Mouse (Mus musculus): ENCODE data around the gene Acot4. TPM values are rescaled to one million over a fixed set of nuclear protein-coding genes. Genes with fewer than 3 reads are reported as not detected.
"Not testable (repeated sequence)": the region's sequence is repeated elsewhere in the genome, so short reads cannot be mapped to it uniquely, and the experiment has no call there.

Gene Acot4
- polyA plus RNA-seq, 1 experiment from 2014 or later, result 0.38 TPM

DNA sequence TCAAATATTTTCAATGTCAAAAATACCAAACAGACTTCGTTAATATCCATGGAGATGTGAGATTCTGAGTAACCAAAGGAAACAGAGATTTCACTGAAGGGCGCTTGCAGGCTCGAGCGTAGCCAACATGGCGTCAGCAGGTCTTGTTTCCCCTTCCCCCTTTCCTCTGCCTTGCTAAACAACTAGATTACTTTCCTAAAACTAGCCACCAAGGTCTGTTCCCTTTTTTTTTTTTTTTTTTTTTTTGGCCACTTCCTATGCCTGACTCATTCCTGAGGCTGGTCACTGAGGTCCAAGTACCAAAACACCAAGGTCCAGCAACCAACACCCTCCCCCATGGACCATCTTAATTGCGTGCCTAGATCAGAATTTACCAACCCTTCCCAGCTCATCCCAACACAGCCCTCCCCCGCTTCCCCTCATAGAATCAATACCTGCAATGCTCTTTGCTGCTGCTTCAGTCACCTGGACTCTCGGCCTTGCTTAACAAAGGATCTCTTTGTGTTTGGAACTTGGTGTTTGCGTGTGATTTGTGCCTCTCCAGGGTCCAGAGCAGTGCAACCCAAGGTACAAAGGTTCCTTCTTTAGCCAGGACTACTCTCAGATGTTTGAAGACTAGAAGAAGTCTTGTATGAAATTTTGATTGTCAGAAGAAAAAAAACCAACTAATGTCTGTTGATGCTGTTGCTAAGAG is 15.0 kb upstream of the Acot4 start:
- Histone ChIP-seq H3K4me2 (ENCODE audit: low read depth, low read length) (no peak overlapping the region), H3K4me3 (ENCODE audit: low read depth, low read length) (no peak overlapping the region), H3K27me3 (replicated peaks; ENCODE audit: control insufficient read depth, insufficient read depth, low read length) (no peaks in the 10 kb centered on the region), H3K27ac (replicated peaks; ENCODE audit: low read depth, low read length) (no peak overlapping the region), H3K9me3 (ENCODE audit: control insufficient read depth, low read length) (no peaks in the 10 kb centered on the region), H3K4me1 (ENCODE audit: control insufficient read depth, insufficient read depth, low read length) (no peaks in the 10 kb centered on the region), H3K36me3 (ENCODE audit: control insufficient read depth, insufficient read depth, low read length) (no peaks in the 10 kb centered on the region), H3K9ac (ENCODE audit: low read depth, low read length) (no peak overlapping the region)
- WGBS, result 73% methylated on average over 9 of the region's 9 CpGs
- no peak for ATAC-seq (ENCODE audit: low read depth)
- no peak for DNase-seq (ENCODE audit: low spot score)

DNA sequence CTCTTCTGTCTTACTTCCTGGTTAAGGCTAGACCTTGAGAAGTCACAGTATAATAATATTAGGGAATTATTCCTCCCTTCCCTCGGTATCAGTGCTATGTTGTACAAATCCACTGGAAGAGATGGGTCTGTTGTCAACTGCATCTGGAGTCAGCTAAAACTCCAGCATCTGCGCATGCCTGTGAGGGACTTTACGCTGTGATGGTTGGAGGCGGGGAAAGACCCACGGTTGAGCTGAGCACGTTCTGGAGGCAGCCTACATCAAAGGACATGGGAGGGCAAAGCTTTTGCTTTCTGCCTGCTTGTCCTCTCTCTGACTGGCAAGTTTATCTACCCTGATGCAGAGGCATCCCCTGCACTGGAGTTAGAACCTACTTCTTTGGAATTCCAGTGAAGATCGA is 12.3 kb upstream of the Acot4 start:
- whole genome bisulfite sequencing, result 86% methylated on average over 7 of the region's 7 CpGs
- H3K27me3 ChIP-seq (replicated peaks; ENCODE audit: control insufficient read depth, insufficient read depth, low read length), result no peaks in the 10 kb centered on the region

GRCm38 (mm10) chr12:84028328-84028727 is 9.9 kb upstream of the Acot4 start:
- not testable (repeated sequence) for H3K4me3 ChIP-seq (ENCODE audit: low read depth, low read length); H3K9me3 ChIP-seq (ENCODE audit: control insufficient read depth, low read length); H3K36me3 ChIP-seq (ENCODE audit: control insufficient read depth, insufficient read depth, low read length); DNase-seq (ENCODE audit: low spot score); H3K27ac ChIP-seq (replicated peaks; ENCODE audit: low read depth, low read length); H3K4me2 ChIP-seq (ENCODE audit: low read depth, low read length); ATAC-seq (ENCODE audit: low read depth); H3K4me1 ChIP-seq (ENCODE audit: control insufficient read depth, insufficient read depth, low read length); H3K27me3 ChIP-seq (replicated peaks; ENCODE audit: control insufficient read depth, insufficient read depth, low read length); H3K9ac ChIP-seq (ENCODE audit: low read depth, low read length)
- 49% methylated on average over 3 of the region's 3 CpGs for WGBS

More for the DNA sequence above, 12.3 kb upstream of the Acot4 start:
- no peak overlapping the region for H3K27ac ChIP-seq (replicated peaks; ENCODE audit: low read depth, low read length)
- H3K4me2 ChIP-seq (ENCODE audit: low read depth, low read length), result no peak overlapping the region
- no peaks in the 10 kb centered on the region for H3K9me3 ChIP-seq (ENCODE audit: control insufficient read depth, low read length)
- no peak overlapping the region for H3K9ac ChIP-seq (ENCODE audit: low read depth, low read length)
- H3K36me3 ChIP-seq (ENCODE audit: control insufficient read depth, insufficient read depth, low read length), result no peaks in the 10 kb centered on the region
- ATAC-seq (ENCODE audit: low read depth) (no peak), DNase-seq (ENCODE audit: low spot score) (no peak)
- no peaks in the 10 kb centered on the region for H3K4me1 ChIP-seq (ENCODE audit: control insufficient read depth, insufficient read depth, low read length)
- no peak overlapping the region for H3K4me3 ChIP-seq (ENCODE audit: low read depth, low read length)

DNA sequence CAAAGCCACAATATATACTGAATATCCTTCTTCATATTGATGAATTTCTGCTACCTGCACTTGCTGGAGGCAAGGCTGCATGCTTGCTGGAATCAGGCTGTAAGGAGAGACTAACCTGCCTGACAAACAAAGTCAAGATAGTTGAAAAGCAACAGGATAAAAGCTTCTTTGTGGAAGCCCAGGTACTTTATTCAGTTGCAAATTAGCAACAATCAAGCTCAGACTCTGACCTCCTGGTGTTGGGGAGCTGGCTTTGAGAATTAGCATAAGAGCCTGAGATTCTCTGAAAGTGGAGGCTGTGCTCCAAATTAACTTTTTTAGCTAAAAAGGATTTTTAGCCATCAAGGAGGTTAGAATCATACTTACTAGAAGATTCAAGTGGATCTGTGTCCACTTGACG is 9.1 kb upstream of the Acot4 start:
- H3K27ac ChIP-seq (replicated peaks; ENCODE audit: low read depth, low read length); H3K9ac ChIP-seq (ENCODE audit: low read depth, low read length); H3K4me2 ChIP-seq (ENCODE audit: low read depth, low read length); H3K9me3 ChIP-seq (ENCODE audit: control insufficient read depth, low read length); H3K27me3 ChIP-seq (replicated peaks; ENCODE audit: control insufficient read depth, insufficient read depth, low read length); DNase-seq (ENCODE audit: low spot score); H3K36me3 ChIP-seq (ENCODE audit: control insufficient read depth, insufficient read depth, low read length); H3K4me1 ChIP-seq (ENCODE audit: control insufficient read depth, insufficient read depth, low read length); H3K4me3 ChIP-seq (ENCODE audit: low read depth, low read length); ATAC-seq (ENCODE audit: low read depth): not testable (repeated sequence)
- WGBS, result 87% methylated on average over 1 of the region's 1 CpGs

- Histone ChIP-seq H3K27ac (replicated peaks; ENCODE audit: low read depth, low read length) (no peak overlapping the region), H3K4me3 (ENCODE audit: low read depth, low read length) (no peak overlapping the region), H3K36me3 (ENCODE audit: control insufficient read depth, insufficient read depth, low read length) (no peaks in the 10 kb centered on the region), H3K9ac (ENCODE audit: low read depth, low read length) (no peak overlapping the region), H3K4me2 (ENCODE audit: low read depth, low read length) (no peak overlapping the region), H3K27me3 (replicated peaks; ENCODE audit: control insufficient read depth, insufficient read depth, low read length) (no peaks in the 10 kb centered on the region), H3K9me3 (ENCODE audit: control insufficient read depth, low read length) (no peaks in the 10 kb centered on the region), H3K4me1 (ENCODE audit: control insufficient read depth, insufficient read depth, low read length) (no peaks in the 10 kb centered on the region)
- DNase-seq (ENCODE audit: low spot score) (peak; percentile 80), ATAC-seq (ENCODE audit: low read depth) (peak; percentile 65; the same call in 1 of the 2 replicates)
- 62% methylated on average over 4 of the region's 4 CpGs for WGBS
Observed at GRCm38 (mm10) chr12:84030659-84031332, 7.4 kb upstream of the Acot4 start.

GRCm38 (mm10) chr12:84032854-84033253 is 5.3 kb upstream of the Acot4 start:
- no peaks in the 10 kb centered on the region for H3K9me3 ChIP-seq (ENCODE audit: control insufficient read depth, low read length)
- H3K36me3 ChIP-seq (ENCODE audit: control insufficient read depth, insufficient read depth, low read length), result no peaks in the 10 kb centered on the region
- WGBS, result 88% methylated on average over 4 of the region's 4 CpGs
- no peak overlapping the region for H3K9ac ChIP-seq (ENCODE audit: low read depth, low read length)
- H3K27me3 ChIP-seq (replicated peaks; ENCODE audit: control insufficient read depth, insufficient read depth, low read length), result no peaks in the 10 kb centered on the region
- no peak overlapping the region for H3K27ac ChIP-seq (replicated peaks; ENCODE audit: low read depth, low read length)
- DNase-seq (ENCODE audit: low spot score) (no peak), ATAC-seq (ENCODE audit: low read depth) (no peak)
- no peak overlapping the region for H3K4me3 ChIP-seq (ENCODE audit: low read depth, low read length)
- no peak overlapping the region for H3K4me2 ChIP-seq (ENCODE audit: low read depth, low read length)
- H3K4me1 ChIP-seq (ENCODE audit: control insufficient read depth, insufficient read depth, low read length), result no peaks in the 10 kb centered on the region

DNA sequence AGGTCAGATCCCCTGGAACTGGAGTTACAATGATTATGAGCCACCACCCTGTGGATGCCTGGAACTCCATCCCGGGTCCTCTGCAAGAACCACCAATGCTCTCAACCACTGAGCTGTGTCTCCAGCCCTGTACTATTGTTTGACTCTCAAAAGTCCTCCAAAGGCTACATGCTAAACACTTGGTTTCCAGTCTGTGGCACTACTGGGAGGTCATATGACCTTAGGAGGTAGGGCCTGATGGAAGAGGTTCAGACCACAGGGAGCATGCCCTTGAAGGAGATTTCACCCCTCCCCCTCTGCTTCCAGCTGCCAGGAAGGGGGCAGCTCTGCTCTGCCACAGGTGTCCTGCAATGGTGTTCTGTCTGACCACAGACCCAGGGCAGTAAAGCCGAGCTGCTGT is 4.9 kb upstream of the Acot4 start:
- not testable (repeated sequence) for H3K4me1 ChIP-seq (ENCODE audit: control insufficient read depth, insufficient read depth, low read length); H3K4me3 ChIP-seq (ENCODE audit: low read depth, low read length); ATAC-seq (ENCODE audit: low read depth); H3K9me3 ChIP-seq (ENCODE audit: control insufficient read depth, low read length); H3K4me2 ChIP-seq (ENCODE audit: low read depth, low read length); DNase-seq (ENCODE audit: low spot score); H3K27ac ChIP-seq (replicated peaks; ENCODE audit: low read depth, low read length); H3K27me3 ChIP-seq (replicated peaks; ENCODE audit: control insufficient read depth, insufficient read depth, low read length); H3K9ac ChIP-seq (ENCODE audit: low read depth, low read length); H3K36me3 ChIP-seq (ENCODE audit: control insufficient read depth, insufficient read depth, low read length)
- 64% methylated on average over 2 of the region's 2 CpGs for WGBS

DNA sequence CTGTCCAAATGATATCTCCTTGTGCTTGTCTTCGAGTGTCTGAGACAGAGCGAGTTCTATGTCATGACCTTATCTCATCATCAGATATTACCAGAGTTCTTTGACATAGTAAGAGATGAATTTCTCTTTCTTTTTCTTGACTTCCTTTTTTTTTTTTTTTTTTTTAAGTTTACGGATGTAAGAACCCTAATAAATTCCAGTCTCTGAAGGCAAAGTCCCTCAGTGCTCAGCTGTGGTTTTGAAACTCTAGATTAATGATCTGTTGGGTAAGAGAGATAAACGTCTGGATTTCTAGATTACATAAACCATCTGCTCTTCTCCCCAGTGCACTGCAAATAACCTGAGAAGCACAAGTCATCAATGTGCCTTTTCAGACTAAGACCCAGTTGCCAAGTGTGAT is 4.1 kb upstream of the Acot4 start:
- no peaks in the 10 kb centered on the region for H3K4me1 ChIP-seq (ENCODE audit: control insufficient read depth, insufficient read depth, low read length)
- no peak overlapping the region for H3K4me2 ChIP-seq (ENCODE audit: low read depth, low read length)
- no peak overlapping the region for H3K4me3 ChIP-seq (ENCODE audit: low read depth, low read length)
- WGBS, result 48% methylated on average over 4 of the region's 4 CpGs
- no peak overlapping the region for H3K27ac ChIP-seq (replicated peaks; ENCODE audit: low read depth, low read length)
- DNase-seq (ENCODE audit: low spot score), result no peak
- no peak for ATAC-seq (ENCODE audit: low read depth)
- no peaks in the 10 kb centered on the region for H3K9me3 ChIP-seq (ENCODE audit: control insufficient read depth, low read length)
- H3K27me3 ChIP-seq (replicated peaks; ENCODE audit: control insufficient read depth, insufficient read depth, low read length), result no peaks in the 10 kb centered on the region
- no peaks in the 10 kb centered on the region for H3K36me3 ChIP-seq (ENCODE audit: control insufficient read depth, insufficient read depth, low read length)
- no peak overlapping the region for H3K9ac ChIP-seq (ENCODE audit: low read depth, low read length)

DNA sequence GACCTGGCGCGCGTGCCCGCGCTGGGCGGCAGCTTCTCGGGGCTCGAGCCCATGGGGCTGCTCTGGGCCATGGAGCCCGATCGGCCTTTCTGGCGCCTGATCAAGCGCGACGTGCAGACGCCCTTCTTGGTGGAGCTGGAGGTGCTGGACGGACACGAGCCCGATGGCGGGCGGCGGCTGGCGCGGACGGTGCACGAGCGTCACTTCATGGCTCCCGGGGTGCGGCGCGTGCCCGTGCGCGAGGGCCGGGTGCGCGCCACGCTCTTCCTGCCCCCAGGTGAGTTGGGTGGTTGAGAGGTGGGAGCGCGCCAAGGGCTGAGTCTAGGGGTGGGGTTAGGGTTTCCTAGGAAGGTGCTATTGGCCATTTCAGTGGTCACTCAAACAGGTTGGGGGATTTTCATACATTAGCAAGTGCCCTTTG is 522 bp downstream of the Acot4 start, which contains the start of gene Gm49366:
Gm49366 (plus strand) TSS at position 245 of the 421 bp plus-strand sequence.
- not testable (repeated sequence) for H3K27me3 ChIP-seq (replicated peaks; ENCODE audit: control insufficient read depth, insufficient read depth, low read length); H3K9me3 ChIP-seq (ENCODE audit: control insufficient read depth, low read length); H3K36me3 ChIP-seq (ENCODE audit: control insufficient read depth, insufficient read depth, low read length); H3K4me1 ChIP-seq (ENCODE audit: control insufficient read depth, insufficient read depth, low read length); H3K27ac ChIP-seq (replicated peaks; ENCODE audit: low read depth, low read length)
- 4% methylated on average over 24 of the region's 39 CpGs for WGBS
- H3K4me2 ChIP-seq (ENCODE audit: low read depth, low read length), result peak within 1 kb of the TSS; percentile 71
- DNase-seq (ENCODE audit: low spot score), result peak; percentile 1
- H3K9ac ChIP-seq (ENCODE audit: low read depth, low read length), result peak within 1 kb of the TSS; percentile 64
- H3K4me3 ChIP-seq (ENCODE audit: low read depth, low read length), result peak within 1 kb of the TSS; percentile 45
- ATAC-seq (ENCODE audit: low read depth), result 0 out of 2 replicates have a peak, but pooled peaks have one; percentile 53
